Mouse (Mus musculus) MEL (cell line): ENCODE measurements around the gene Hoxb9. TPM values are rescaled to one million over a fixed set of nuclear protein-coding genes. Genes with fewer than 3 reads are reported as not detected.
A peak's percentile ranks its signal among the peaks of the same experiment; 100 is the strongest.

Source experiments
- DNase-seq: peaks from one replicate; pipeline ENCODE4 v3.0.0; 2011; ENCODE audit warnings: low read depth, low spot score
- H3K27ac ChIP-seq: 2 replicates; pipeline ENCODE4 v1.5.1; 2012; ENCODE audit warnings: low read depth, mild to moderate bottlenecking, control low read depth, low read length, moderate library complexity; ENCODE audit not compliant: control insufficient read depth
- H3K27me3 ChIP-seq, 2 experiments: fragments of 150-350 bp in 1 of 2; sonication (generic) in 1 of 2; 2 replicates each; pipeline ENCODE4 v1.6.1; 2012; ENCODE audit warnings: low read length in 2 of 2, mild to moderate bottlenecking in 2 of 2, improper control_type of control experiment in 1 of 2, moderate library complexity in 1 of 2; ENCODE audit not compliant: insufficient read depth in 2 of 2, control insufficient read depth in 1 of 2
- H3K36me3 ChIP-seq, 2 experiments: 2 replicates each; pipeline ENCODE4 v1.6.1; 2012 to 2014; ENCODE audit warnings: low read length in 2 of 2, improper control_type of control experiment in 1 of 2, inconsistent platforms in 1 of 2, mild to moderate bottlenecking in 1 of 2; ENCODE audit not compliant: insufficient read depth in 2 of 2, control insufficient read depth in 1 of 2
- H3K4me1 ChIP-seq, 2 experiments: fragments of 150-350 bp in 1 of 2; sonication (generic) in 1 of 2; 2 replicates each; pipeline ENCODE4 v1.6.1; 2012; ENCODE audit warnings: low read length in 2 of 2, improper control_type of control experiment in 1 of 2, mild to moderate bottlenecking in 1 of 2; ENCODE audit not compliant: insufficient read depth in 2 of 2, control insufficient read depth in 1 of 2
- H3K4me3 ChIP-seq, 2 experiments: fragments of 150-350 bp in 1 of 2; sonication (generic) in 1 of 2; 2 replicates each; pipeline ENCODE4 v1.5.1; 2012; ENCODE audit warnings: low read depth in 2 of 2, low read length in 2 of 2, mild to moderate bottlenecking in 2 of 2, moderate library complexity in 2 of 2, control low read depth in 1 of 2, improper control_type of control experiment in 1 of 2; ENCODE audit not compliant: control insufficient read depth in 1 of 2, insufficient read depth in 1 of 2
- H3K79me2 ChIP-seq: 2 replicates; pipeline ENCODE4 v1.6.1; 2012; ENCODE audit warnings: mild to moderate bottlenecking, low read length, moderate library complexity; ENCODE audit not compliant: control insufficient read depth, poor library complexity, insufficient read depth
- H3K9ac ChIP-seq: 2 replicates; pipeline ENCODE4 v1.6.1; 2012; ENCODE audit warnings: low read depth, mild to moderate bottlenecking, control low read depth, low read length, moderate library complexity; ENCODE audit not compliant: control insufficient read depth, poor library complexity, severe bottlenecking
- H3K9me3 ChIP-seq: fragments of 150-350 bp; sonication (generic); replicated peaks from 2 replicates; pipeline ENCODE4 v1.6.1; 2012; ENCODE audit warnings: mild to moderate bottlenecking, low read length, improper control_type of control experiment, moderate library complexity; ENCODE audit not compliant: insufficient read depth
- CHD1 ChIP-seq: IDR thresholded peaks from 2 replicates; pipeline ENCODE4 v1.6.1; 2012; ENCODE audit warnings: low read depth, mild to moderate bottlenecking, inconsistent platforms, low read length, improper control_type of control experiment
- CHD2 ChIP-seq: IDR thresholded peaks from 2 replicates; pipeline ENCODE4 v1.6.1; 2011; ENCODE audit warnings: low read length, improper control_type of control experiment
- CTCF ChIP-seq, 3 experiments: IDR thresholded peaks in 2 of 3; conservative IDR thresholded peaks in 1 of 3; 2 replicates each; pipeline ENCODE4 v1.5.1; 2011 to 2012; ENCODE audit warnings: low read length in 3 of 3, low read depth in 2 of 3, mild to moderate bottlenecking in 2 of 3, improper control_type of control experiment in 1 of 3, inconsistent platforms in 1 of 3, mixed read lengths in 1 of 3, moderate library complexity in 1 of 3; ENCODE audit not compliant: control insufficient read depth in 1 of 3, insufficient read depth in 1 of 3, poor library complexity in 1 of 3, severe bottlenecking in 1 of 3
- EP300 ChIP-seq, 2 experiments: IDR thresholded peaks; 2 replicates each; pipeline ENCODE4 v1.6.1; 2011; ENCODE audit warnings: improper control_type of control experiment in 2 of 2, low read length in 2 of 2, low read depth in 1 of 2, mild to moderate bottlenecking in 1 of 2
- GABPA ChIP-seq: IDR thresholded peaks from 2 replicates; pipeline ENCODE4 v1.6.1; 2012; ENCODE audit warnings: low read depth, mild to moderate bottlenecking, inconsistent platforms, low read length, improper control_type of control experiment, moderate library complexity
- GATA1 ChIP-seq: IDR thresholded peaks from 2 replicates; pipeline ENCODE4 v1.6.1; 2011; ENCODE audit warnings: low read depth, low read length, improper control_type of control experiment
- HCFC1 ChIP-seq: IDR thresholded peaks from 2 replicates; pipeline ENCODE4 v1.6.1; 2012; ENCODE audit warnings: low read depth, mild to moderate bottlenecking, inconsistent platforms, low read length, improper control_type of control experiment, moderate library complexity
- JUND ChIP-seq: IDR thresholded peaks from 2 replicates; pipeline ENCODE4 v1.6.1; 2011; ENCODE audit warnings: low read depth, mild to moderate bottlenecking, improper control_type of control experiment, low read length
- KAT2A ChIP-seq: conservative IDR thresholded peaks from 2 replicates; pipeline ENCODE4 v1.6.1; 2012; ENCODE audit warnings: low read depth, low read length, improper control_type of control experiment, inconsistent platforms
- MAX ChIP-seq: IDR thresholded peaks from 2 replicates; pipeline ENCODE4 v1.6.1; 2011; ENCODE audit warnings: low read length, improper control_type of control experiment
- MAZ ChIP-seq: IDR thresholded peaks from 2 replicates; pipeline ENCODE4 v1.6.1; 2012; ENCODE audit warnings: low read depth, mild to moderate bottlenecking, inconsistent platforms, low read length, improper control_type of control experiment
- MEF2A ChIP-seq: IDR thresholded peaks from 2 replicates; pipeline ENCODE4 v1.6.1; 2014; ENCODE audit warnings: low read depth, mild to moderate bottlenecking, inconsistent platforms, low read length, improper control_type of control experiment; ENCODE audit not compliant: poor library complexity, insufficient replicate concordance, severe bottlenecking; ENCODE audit errors: extremely low read depth
- MXI1 ChIP-seq: IDR thresholded peaks from 2 replicates; pipeline ENCODE4 v1.6.1; 2011; ENCODE audit warnings: mild to moderate bottlenecking, low read depth, low read length, improper control_type of control experiment
- MYB ChIP-seq: IDR thresholded peaks from 2 replicates; pipeline ENCODE4 v1.6.1; 2011; ENCODE audit warnings: mild to moderate bottlenecking, low read depth, low read length, improper control_type of control experiment
- NELFE ChIP-seq: IDR thresholded peaks from 2 replicates; pipeline ENCODE4 v1.6.1; 2011; ENCODE audit warnings: low read depth, low read length, improper control_type of control experiment
- POLR2AphosphoS2 ChIP-seq: IDR thresholded peaks from 2 replicates; pipeline ENCODE4 v1.6.1; 2011; ENCODE audit warnings: low read length, improper control_type of control experiment
- POLR2AphosphoS5 ChIP-seq: IDR thresholded peaks from 2 replicates; pipeline ENCODE4 v1.6.1; 2012; ENCODE audit warnings: low read depth, borderline replicate concordance, mild to moderate bottlenecking, inconsistent platforms, low read length, moderate library complexity, mixed read lengths
- RAD21 ChIP-seq: IDR thresholded peaks from 2 replicates; pipeline ENCODE4 v1.6.1; 2011; ENCODE audit warnings: mild to moderate bottlenecking, low read depth, low read length, improper control_type of control experiment
- RCOR1 ChIP-seq: IDR thresholded peaks from 2 replicates; pipeline ENCODE4 v1.6.1; 2012; ENCODE audit warnings: low read depth, mild to moderate bottlenecking, inconsistent platforms, low read length, improper control_type of control experiment
- TAL1 ChIP-seq: IDR thresholded peaks from 2 replicates; pipeline ENCODE4 v1.6.1; 2012; ENCODE audit warnings: mild to moderate bottlenecking, inconsistent platforms, low read length, moderate library complexity, mixed read lengths
- TBP ChIP-seq: IDR thresholded peaks from 2 replicates; pipeline ENCODE4 v1.8.0; 2011; ENCODE audit warnings: low read depth, low read length, improper control_type of control experiment
- USF1 ChIP-seq: IDR thresholded peaks from 2 replicates; pipeline ENCODE4 v1.6.1; 2014; ENCODE audit warnings: low read depth, mild to moderate bottlenecking, inconsistent platforms, low read length, improper control_type of control experiment, moderate library complexity
- USF2 ChIP-seq, 2 experiments: IDR thresholded peaks; 2 replicates each; pipeline ENCODE4 v1.6.1; 2011 to 2012; ENCODE audit warnings: improper control_type of control experiment in 2 of 2, low read length in 2 of 2, borderline replicate concordance in 1 of 2, inconsistent platforms in 1 of 2, low read depth in 1 of 2, mild to moderate bottlenecking in 1 of 2; ENCODE audit not compliant: insufficient read depth in 1 of 2
- ZC3H11A ChIP-seq: IDR thresholded peaks from 2 replicates; pipeline ENCODE4 v1.6.1; 2012; ENCODE audit warnings: low read depth, mild to moderate bottlenecking, inconsistent platforms, low read length, improper control_type of control experiment
- ZKSCAN1 ChIP-seq: IDR thresholded peaks from 2 replicates; pipeline ENCODE4 v1.6.1; 2012; ENCODE audit warnings: low read depth, mild to moderate bottlenecking, inconsistent platforms, low read length, improper control_type of control experiment, moderate library complexity
- polyA plus RNA-seq, 2 experiments: library from polyadenylated mRNA; stranded (reverse) in 1 of 2; unstranded in 1 of 2; fragments of >175 nt in 1 of 2; fragments of >200 nt in 1 of 2; gene quantifications; 2 replicates each; pipeline versions ENCODE4 v1.2.1 to v1.2.4; 2012; ENCODE audit warnings: low replicate concordance in 2 of 2, low read depth in 1 of 2; ENCODE audit not compliant: insufficient read length in 2 of 2, insufficient read depth in 1 of 2, missing spikeins in 1 of 2
- total RNA-seq: library from RNA; depleted of rRNA; stranded (reverse); fragments of 300-350 nt; gene quantifications from 2 replicates; pipeline ENCODE4 v1.2.3, GENCODE M21; 2012

Gene Hoxb9
- total and polyA plus RNA-seq, 3 experiments: not detected

DNA sequence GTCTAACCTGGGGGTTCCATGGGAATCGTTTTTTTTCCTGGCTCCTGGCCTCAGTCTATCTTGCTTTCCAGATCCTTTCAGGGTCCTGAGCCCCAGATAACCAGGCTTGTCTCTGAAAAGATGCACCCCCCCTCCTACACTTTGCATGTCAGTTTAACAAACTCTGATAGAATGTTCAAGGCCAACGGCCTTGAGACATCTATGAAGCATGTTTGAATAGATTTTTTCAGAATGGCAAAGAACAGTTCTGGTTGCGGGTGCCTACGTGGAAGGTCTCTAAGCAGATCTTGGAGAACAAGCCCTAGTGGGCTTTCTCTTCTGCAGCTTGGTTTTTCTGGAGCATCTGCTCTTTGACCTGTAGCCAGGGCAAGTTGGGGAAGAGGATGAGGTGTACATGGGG lies 37.5 kb downstream of the Hoxb9 start:
- no peaks in the 10 kb centered on the region for H3K9me3 ChIP-seq
- no peak overlapping the region for H3K27ac ChIP-seq
- H3K79me2 ChIP-seq: no peaks in the 10 kb centered on the region
- DNase-seq: no peak
- H3K36me3 ChIP-seq: no peaks in the 10 kb centered on the region
- TF ChIP-seq ZKSCAN1: no peak
- TF ChIP-seq POLR2AphosphoS2: no peak
- no peak for TF ChIP-seq RAD21
- TF ChIP-seq MYB: no peak
- TF ChIP-seq, all 39 proteins: peak for 0
- Histone ChIP-seq H3K4me1 (no peaks in the 10 kb centered on the region), H3K27me3 (no peaks in the 10 kb centered on the region; a peak in 1 of 4 replicates), H3K9ac (no peak overlapping the region), H3K4me3 (no peak overlapping the region)

DNA sequence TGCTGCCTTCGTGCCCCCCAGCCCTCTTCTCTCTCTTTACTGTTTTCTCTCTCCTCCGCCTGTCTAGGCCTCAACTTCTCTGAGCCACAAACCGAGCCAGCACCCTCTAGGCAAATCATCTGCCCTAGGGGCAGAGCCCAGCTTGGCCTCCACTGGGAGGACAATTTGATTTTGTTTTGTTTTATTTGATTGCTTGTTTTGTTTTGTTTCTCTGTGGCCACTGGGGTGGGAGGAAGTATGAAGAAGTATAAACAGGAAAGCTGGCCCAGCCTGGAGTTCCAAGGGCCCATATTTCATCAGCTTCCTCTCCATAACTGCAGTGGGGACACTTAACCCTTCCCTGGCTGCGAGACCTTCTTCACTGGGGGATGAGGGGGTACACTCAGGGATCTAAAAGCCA lies 38.0 kb downstream of the Hoxb9 start:
- Histone ChIP-seq H3K9me3 (no peaks in the 10 kb centered on the region), H3K4me3 (no peak overlapping the region), H3K27ac (no peak overlapping the region), H3K27me3 (no peaks in the 10 kb centered on the region; a peak in 1 of 4 replicates), H3K79me2 (no peaks in the 10 kb centered on the region), H3K4me1 (no peaks in the 10 kb centered on the region), H3K36me3 (no peaks in the 10 kb centered on the region), H3K9ac (no peak overlapping the region)
- no peak for DNase-seq
- TF ChIP-seq TBP (no peak), MEF2A (no peak), ZC3H11A (no peak), CTCF (IDR thresholded peaks at IDR 0.05 in 2 of 3, conservative IDR thresholded peaks at IDR 0.05 in 1 of 3; ENCODE audit: control insufficient read depth in 1 of 3, insufficient read depth in 1 of 3, low read depth in 2 of 3, low read length in 3 of 3, poor library complexity in 1 of 3, severe bottlenecking in 1 of 3) (no peak), KAT2A (no peak), EP300 (IDR thresholded peaks at IDR 0.05; ENCODE audit: low read depth in 1 of 2, low read length in 2 of 2) (no peak), USF2 (IDR thresholded peaks at IDR 0.05; ENCODE audit: borderline replicate concordance in 1 of 2, insufficient read depth in 1 of 2, low read depth in 1 of 2, low read length in 2 of 2) (no peak), MAZ (no peak), HCFC1 (no peak)

DNA sequence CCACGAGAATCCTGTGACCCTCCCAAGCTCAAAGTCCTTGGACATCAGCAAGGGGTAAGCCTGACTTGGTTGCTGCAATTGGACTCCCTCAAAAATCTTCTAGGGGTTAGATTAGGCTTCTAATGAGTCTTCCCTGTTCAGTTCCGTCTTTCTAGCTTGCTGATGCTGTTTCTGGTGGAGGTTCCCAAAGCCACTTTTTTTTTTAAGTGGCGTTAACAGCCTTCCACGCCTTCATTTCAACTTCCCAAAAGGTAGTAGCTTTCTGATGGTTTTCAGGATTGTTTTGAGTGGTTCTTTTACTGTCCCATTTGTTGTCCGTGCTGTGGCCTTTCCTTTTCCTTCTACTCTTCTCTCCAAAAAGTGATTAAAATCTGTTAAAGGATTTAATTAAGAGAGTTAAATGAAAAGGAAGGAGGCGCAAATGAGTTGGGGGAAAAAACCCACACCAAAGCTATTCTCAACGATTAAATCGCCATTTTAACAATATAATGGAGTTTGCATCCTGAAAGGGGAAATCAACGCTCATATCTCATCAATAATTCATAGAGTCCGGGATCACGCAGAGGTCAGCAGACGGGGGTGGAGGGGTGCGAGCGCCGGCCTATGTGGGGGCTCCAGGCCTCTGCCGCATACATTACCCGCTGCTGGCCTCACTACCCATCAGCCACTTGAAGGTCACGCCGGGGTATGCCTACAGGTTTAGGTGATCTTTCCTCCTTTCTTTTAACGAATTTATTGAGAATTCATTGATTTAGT lies 39.1 kb downstream of the Hoxb9 start:
- Histone ChIP-seq H3K27me3 (no peaks in the 10 kb centered on the region; a peak in 2 of 4 replicates), H3K79me2 (no peaks in the 10 kb centered on the region), H3K27ac (no peak overlapping the region), H3K9ac (no peak overlapping the region), H3K4me3 (peak overlapping the region; percentile 7 to 10; a peak in 2 of 4 replicates), H3K9me3 (no peaks in the 10 kb centered on the region), H3K36me3 (no peaks in the 10 kb centered on the region), H3K4me1 (no peaks in the 10 kb centered on the region)
- no peak for TF ChIP-seq ZKSCAN1
- TF ChIP-seq RCOR1: no peak
- no peak for TF ChIP-seq KAT2A
- TF ChIP-seq USF2 (IDR thresholded peaks at IDR 0.05; ENCODE audit: borderline replicate concordance in 1 of 2, insufficient read depth in 1 of 2, low read depth in 1 of 2, low read length in 2 of 2): no peak
- no peak for TF ChIP-seq HCFC1
- no peak for TF ChIP-seq JUND
- TF ChIP-seq MXI1: no peak
- TF ChIP-seq CHD1: no peak
- TF ChIP-seq CHD2: no peak
- no peak for TF ChIP-seq POLR2AphosphoS5
- no peak for TF ChIP-seq ZC3H11A
- no peak for TF ChIP-seq TBP
- TF ChIP-seq GATA1: no peak
- TF ChIP-seq GABPA: no peak
- TF ChIP-seq NELFE: no peak
- no peak for TF ChIP-seq POLR2AphosphoS2
- TF ChIP-seq MAX: no peak
- no peak for TF ChIP-seq USF1
- no peak for TF ChIP-seq TAL1
- no peak for DNase-seq
